Mouse (Mus musculus) stomach, embryonic 15.5 days (tissue): ENCODE results near the gene Dhodh. TPM values are rescaled to one million over a fixed set of nuclear protein-coding genes. Genes with fewer than 3 reads are reported as not detected.
A peak's percentile ranks its signal among the peaks of the same experiment; 100 is the strongest.

ENCODE experiments used
- ATAC-seq: fragments of 200-750 bp; cut with Nextera tagmentation; 2 replicates; pipeline ENCODE4 v1.8.0; 2017; ENCODE audit warnings: low read depth, moderate number of reproducible peaks, moderate TSS enrichment; ENCODE audit not compliant: insufficient read depth, low FRiP score
- H3K27ac ChIP-seq: fragments of 300-500 bp; sonication (generic); 2 replicates; pipeline ENCODE4 v1.5.1; 2015; ENCODE audit warnings: mild to moderate bottlenecking, inconsistent platforms
- H3K27me3 ChIP-seq: fragments of 300-500 bp; sonication (generic); replicated peaks from 2 replicates; pipeline ENCODE4 v1.6.1; 2015; ENCODE audit warnings: inconsistent platforms
- H3K36me3 ChIP-seq: fragments of 300-500 bp; sonication (generic); 2 replicates; pipeline ENCODE4 v1.6.1; 2015; ENCODE audit warnings: inconsistent platforms
- H3K4me1 ChIP-seq: fragments of 300-500 bp; sonication (generic); 2 replicates; pipeline ENCODE4 v1.6.1; 2015; ENCODE audit warnings: inconsistent platforms
- H3K4me2 ChIP-seq: fragments of 300-500 bp; sonication (generic); 2 replicates; pipeline ENCODE4 v1.6.1; 2015; ENCODE audit warnings: mild to moderate bottlenecking, inconsistent platforms
- H3K4me3 ChIP-seq: fragments of 300-500 bp; sonication (generic); replicated peaks from 2 replicates; pipeline ENCODE4 v1.5.1; 2015; ENCODE audit warnings: inconsistent platforms
- H3K9ac ChIP-seq: fragments of 300-500 bp; sonication (generic); 2 replicates; pipeline ENCODE4 v1.6.1; 2015; ENCODE audit warnings: inconsistent platforms
- H3K9me3 ChIP-seq: fragments of 300-500 bp; sonication (generic); 2 replicates; pipeline ENCODE4 v1.6.1; 2016; ENCODE audit warnings: inconsistent platforms
- WGBS: fragments of 180-500 bp; shearing (Covaris S2); methylation state at CpG from one replicate; pipeline ENCODE4 v1.1.7; 2015; 5-methylcytosine and 5-hydroxymethylcytosine counted together
- polyA plus RNA-seq: library from polyadenylated mRNA; unstranded; fragments of >200 nt; fragmentation: Nextera tagmentation; extraction: Ambion mirVana; gene quantifications from 2 replicates; pipeline ENCODE4 v1.2.1, GENCODE M21; 2015

The Dhodh gene
- polyA plus RNA-seq: 41.1 and 41.8 TPM in 2 replicates

DNA sequence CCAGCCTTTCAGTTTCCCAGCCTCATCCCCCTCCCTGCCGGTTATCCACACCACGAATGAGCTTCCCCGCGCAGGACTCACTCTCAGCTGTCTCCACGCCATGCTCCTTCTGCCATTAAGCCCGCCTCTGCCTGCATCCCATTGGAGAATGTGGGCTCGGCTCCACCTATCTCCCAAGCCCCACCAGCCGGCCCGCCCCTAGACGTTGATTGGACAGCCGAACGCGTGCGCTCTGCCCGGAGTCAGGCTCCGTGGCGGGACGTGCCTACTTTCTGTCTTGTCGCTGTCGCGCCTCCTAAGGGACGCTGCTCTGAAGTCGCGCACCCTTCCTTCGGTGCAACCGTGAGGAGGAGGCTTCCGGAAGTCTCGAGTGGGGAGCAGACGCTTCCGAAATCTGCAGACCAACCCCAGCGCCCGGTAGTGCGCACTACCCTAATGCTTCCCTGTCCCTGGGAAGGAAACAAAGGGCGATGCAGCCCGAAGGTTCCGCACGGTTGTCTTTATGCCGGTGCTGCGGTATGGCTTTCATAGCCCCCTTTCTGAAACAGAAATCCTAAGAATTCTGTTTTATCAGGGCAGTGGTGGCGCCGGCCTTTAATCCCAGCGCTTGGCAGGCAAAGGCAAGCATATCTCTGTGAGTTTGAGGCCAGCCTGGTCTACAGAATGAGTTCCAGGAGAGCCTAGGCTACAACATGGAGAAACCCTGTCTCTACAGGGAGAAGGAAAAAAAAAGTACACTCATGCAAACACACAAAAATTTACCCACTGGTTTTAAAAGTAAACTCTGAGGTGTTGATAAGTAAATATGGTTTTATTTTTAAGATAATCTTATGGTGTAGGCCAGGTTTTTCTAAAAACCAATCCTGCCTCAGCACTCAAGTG, at the start of gene Dhodh:
Dhodh (minus strand) TSS at position 403 of the 882 bp plus-strand sequence.
- WGBS: 0% methylated on average over 42 of the region's 42 CpGs
- Histone ChIP-seq H3K9me3 (no peaks in the 10 kb centered on the region), H3K4me2 (peak within 1 kb of the TSS; percentile 87), H3K4me1 (peaks cover 9% of the 10 kb centered on the region), H3K27me3 (no peaks in the 10 kb centered on the region), H3K36me3 (0 out of 2 replicates have a peak, but pooled peaks cover 3% of the 10 kb centered on the region), H3K9ac (peak within 1 kb of the TSS; percentile 19; the same call in 1 of the 2 replicates), H3K4me3 (peak within 1 kb of the TSS; percentile 71), H3K27ac (peak within 1 kb of the TSS; percentile 98)
- peak; percentile 99 for ATAC-seq

DNA sequence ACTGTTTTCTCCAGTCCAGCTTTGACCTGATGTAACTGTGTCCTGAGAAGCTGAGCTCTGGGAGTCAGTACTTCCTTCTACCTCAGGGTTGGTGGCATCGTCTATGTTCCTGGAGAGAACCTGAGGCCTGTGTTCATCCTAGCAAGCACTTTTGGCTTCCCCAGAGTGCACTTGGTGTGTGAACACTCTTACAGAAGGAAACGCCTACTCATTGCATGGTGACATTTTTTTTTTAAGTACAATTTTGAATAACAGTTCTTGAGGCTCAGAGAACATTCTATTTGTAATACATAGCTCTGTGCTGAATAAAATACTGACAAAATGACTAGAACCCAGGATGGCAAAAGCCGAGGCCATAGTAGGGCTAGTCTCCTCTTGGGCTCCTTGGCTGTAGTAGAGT, 48.4 kb upstream of the Dhodh start:
- 80% methylated on average over 3 of the region's 3 CpGs for WGBS
- Histone ChIP-seq H3K4me3 (no peak overlapping the region), H3K27ac (no peak overlapping the region), H3K36me3 (no peaks in the 10 kb centered on the region), H3K27me3 (no peaks in the 10 kb centered on the region), H3K9me3 (no peaks in the 10 kb centered on the region), H3K9ac (no peak overlapping the region), H3K4me1 (no peaks in the 10 kb centered on the region), H3K4me2 (no peak overlapping the region)
- no peak for ATAC-seq

DNA sequence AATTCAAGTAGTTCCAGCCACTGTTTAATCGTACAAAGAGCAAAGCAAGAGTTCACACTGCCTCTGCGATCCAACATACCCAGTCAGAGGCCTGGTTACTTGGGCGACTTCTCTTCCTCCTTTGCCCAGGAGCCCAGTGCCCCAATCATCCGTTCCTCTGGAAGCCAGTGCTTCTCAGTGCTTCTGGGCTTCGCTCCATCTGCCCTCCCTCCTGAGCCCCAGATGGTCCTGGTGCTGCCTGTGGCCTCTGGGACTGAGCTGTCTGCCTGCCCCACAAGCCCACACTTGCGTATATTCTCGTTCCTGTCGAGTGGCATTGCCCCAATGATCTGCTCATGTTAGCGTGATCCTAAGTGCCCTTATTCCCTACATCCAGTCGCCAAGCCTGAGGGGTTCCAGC, 42.3 kb upstream of the Dhodh start:
- Histone ChIP-seq H3K4me2 (no peak overlapping the region), H3K27ac (no peak overlapping the region), H3K4me1 (no peaks in the 10 kb centered on the region), H3K9ac (no peak overlapping the region), H3K9me3 (no peaks in the 10 kb centered on the region), H3K36me3 (no peaks in the 10 kb centered on the region), H3K27me3 (no peaks in the 10 kb centered on the region), H3K4me3 (no peak overlapping the region)
- no peak for ATAC-seq
- 76% methylated on average over 10 of the region's 10 CpGs for WGBS

DNA sequence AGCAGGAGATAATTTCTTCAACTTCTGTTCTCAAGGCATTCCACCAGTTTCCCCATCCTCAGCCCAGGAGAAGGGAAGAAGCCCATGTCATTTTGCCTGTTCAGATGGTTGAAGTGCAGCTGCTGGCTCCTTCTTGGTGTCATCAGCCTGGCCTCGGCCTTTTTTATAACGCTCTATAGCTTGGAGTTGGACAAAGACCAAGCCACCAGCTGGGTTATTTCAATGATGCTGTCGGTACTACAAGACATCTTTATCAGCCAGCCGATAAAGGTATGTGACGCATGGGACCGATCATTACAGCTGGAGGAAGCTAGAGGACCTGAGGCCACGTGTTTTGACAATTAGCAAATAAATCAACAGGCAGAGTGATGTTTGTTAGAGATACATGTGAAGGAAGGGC, 40.0 kb upstream of the Dhodh start:
- no peak overlapping the region for H3K4me3 ChIP-seq
- no peak overlapping the region for H3K4me2 ChIP-seq
- H3K9me3 ChIP-seq: no peaks in the 10 kb centered on the region
- 26% methylated on average over 7 of the region's 7 CpGs for whole genome bisulfite sequencing
- no peak overlapping the region for H3K9ac ChIP-seq
- H3K27ac ChIP-seq: no peak overlapping the region
- H3K36me3 ChIP-seq: no peaks in the 10 kb centered on the region
- no peaks in the 10 kb centered on the region for H3K27me3 ChIP-seq
- ATAC-seq: no peak
- H3K4me1 ChIP-seq: no peaks in the 10 kb centered on the region

DNA sequence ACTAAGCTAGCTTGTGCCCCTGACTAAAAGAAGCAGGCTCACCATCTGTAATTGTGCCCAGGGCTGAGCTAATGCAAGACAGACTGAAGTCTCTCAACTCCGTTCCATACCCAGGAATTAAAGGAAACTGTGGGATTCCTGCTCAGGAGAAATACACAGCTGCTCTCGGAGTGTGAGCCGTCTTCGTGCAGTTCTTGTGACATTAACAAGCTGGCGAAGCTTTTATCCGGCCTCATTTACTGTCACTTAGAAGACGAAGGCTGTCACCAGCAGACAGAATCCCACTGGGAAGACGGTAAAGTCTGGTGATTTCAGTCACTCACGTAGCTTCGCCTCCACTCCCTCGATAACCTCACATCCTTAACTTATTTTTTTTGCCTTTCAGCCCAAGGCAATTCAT, 38.9 kb upstream of the Dhodh start:
- no peak overlapping the region for H3K27ac ChIP-seq
- ATAC-seq: no peak
- 70% methylated on average over 11 of the region's 11 CpGs for WGBS

DNA sequence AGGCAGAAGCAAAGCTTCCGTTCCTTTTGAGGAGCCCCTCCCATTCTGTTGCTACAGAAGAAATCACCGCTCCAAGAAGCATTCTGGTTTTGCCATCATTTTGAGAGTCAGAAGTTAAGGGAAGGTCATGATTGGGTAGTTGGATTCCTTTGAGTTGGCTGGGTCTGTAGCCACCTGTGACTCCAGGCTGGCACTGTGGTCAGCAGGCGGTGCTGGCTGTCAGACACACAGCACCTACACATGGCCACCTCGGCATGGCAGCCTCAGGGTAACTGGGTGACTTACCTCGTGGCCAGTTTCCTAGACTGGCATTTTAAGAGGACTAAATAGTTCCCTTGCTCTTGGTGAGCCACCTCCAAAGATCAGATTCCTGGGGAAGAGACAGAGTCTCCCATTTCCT, 32.8 kb upstream of the Dhodh start:
- no peak for ATAC-seq
- Histone ChIP-seq H3K4me1 (no peaks in the 10 kb centered on the region), H3K27me3 (no peaks in the 10 kb centered on the region), H3K27ac (no peak overlapping the region), H3K36me3 (no peaks in the 10 kb centered on the region), H3K4me2 (no peak overlapping the region), H3K9ac (no peak overlapping the region), H3K9me3 (no peaks in the 10 kb centered on the region), H3K4me3 (no peak overlapping the region)
- 68% methylated on average over 5 of the region's 5 CpGs for WGBS

More for the DNA sequence above, 38.9 kb upstream of the Dhodh start:
- H3K4me2 ChIP-seq: no peak overlapping the region
- H3K9ac ChIP-seq: no peak overlapping the region
- H3K27me3 ChIP-seq: no peaks in the 10 kb centered on the region
- H3K4me3 ChIP-seq: no peak overlapping the region
- H3K4me1 ChIP-seq: no peaks in the 10 kb centered on the region
- no peaks in the 10 kb centered on the region for H3K36me3 ChIP-seq
- H3K9me3 ChIP-seq: no peaks in the 10 kb centered on the region

DNA sequence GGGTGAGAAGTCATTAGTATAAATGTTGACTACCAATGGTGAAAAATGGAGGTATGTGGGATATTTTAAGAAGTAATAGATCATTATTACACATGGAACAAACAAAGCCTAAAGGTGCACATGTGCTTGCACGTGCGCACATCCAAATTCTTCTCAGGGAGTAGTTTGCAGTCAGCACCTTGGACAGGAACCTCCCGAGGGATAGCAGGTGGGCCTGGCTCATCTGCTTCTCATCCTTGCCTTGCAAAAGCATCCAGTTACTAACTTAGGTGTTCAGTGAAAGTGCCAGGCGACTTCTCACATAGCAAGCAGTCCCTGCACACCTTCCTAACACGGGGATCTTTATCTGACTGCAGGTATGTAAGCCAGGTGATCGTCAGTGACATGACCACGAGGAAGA, 31.9 kb upstream of the Dhodh start:
- no peak overlapping the region for H3K4me2 ChIP-seq
- H3K9me3 ChIP-seq: no peaks in the 10 kb centered on the region
- WGBS: 55% methylated on average over 7 of the region's 7 CpGs
- H3K9ac ChIP-seq: no peak overlapping the region
- no peak for ATAC-seq
- H3K27ac ChIP-seq: no peak overlapping the region
- no peaks in the 10 kb centered on the region for H3K4me1 ChIP-seq
- no peaks in the 10 kb centered on the region for H3K36me3 ChIP-seq
- no peaks in the 10 kb centered on the region for H3K27me3 ChIP-seq
- no peak overlapping the region for H3K4me3 ChIP-seq

DNA sequence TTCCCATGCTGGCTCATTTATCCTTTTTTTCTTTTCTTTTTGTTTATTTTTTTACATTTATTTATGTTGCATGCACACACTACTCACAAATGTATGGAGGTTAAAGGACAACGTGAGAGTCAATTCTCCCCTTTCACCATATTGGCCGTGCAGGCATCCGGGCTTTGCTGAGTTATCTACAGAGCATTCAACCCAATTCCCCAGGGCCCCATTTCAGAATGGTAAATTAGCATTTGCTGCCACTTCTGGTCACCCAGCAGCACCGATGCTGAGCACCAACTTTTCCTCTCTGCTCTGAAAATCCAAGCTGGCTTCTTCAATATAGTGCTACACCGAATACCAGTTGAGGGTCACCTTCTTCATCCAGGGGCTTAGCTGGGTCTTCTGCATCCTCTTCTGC, 30.4 kb upstream of the Dhodh start:
- no peak for ATAC-seq
- Histone ChIP-seq H3K36me3 (no peaks in the 10 kb centered on the region), H3K4me1 (no peaks in the 10 kb centered on the region), H3K9me3 (no peaks in the 10 kb centered on the region), H3K9ac (no peak overlapping the region), H3K4me3 (no peak overlapping the region), H3K4me2 (no peak overlapping the region), H3K27ac (no peak overlapping the region), H3K27me3 (no peaks in the 10 kb centered on the region)
- WGBS: 82% methylated on average over 5 of the region's 5 CpGs

DNA sequence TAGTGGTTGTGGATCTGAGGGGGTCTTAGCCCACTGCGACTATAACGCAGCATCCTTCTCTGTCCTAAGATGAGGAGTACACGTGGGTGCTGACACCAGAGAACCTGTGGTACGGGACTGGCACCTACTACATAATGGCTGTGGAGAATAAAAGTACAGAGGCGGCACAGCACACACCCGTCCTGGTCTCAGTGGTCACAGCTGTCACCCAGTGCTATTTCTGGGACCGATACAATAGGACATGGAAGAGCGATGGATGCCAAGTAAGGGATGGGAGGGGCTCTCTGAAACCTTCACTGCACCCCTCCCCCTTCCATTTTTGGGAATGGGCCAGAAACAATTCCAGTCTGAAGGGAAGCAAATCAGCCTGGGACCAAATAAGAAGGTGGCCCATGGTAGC, 26.7 kb upstream of the Dhodh start:
- no peak overlapping the region for H3K4me2 ChIP-seq
- H3K36me3 ChIP-seq: no peaks in the 10 kb centered on the region
- ATAC-seq: no peak
- WGBS: 90% methylated on average over 8 of the region's 8 CpGs
- no peak overlapping the region for H3K4me3 ChIP-seq
- H3K9me3 ChIP-seq: no peaks in the 10 kb centered on the region
- H3K27me3 ChIP-seq: no peaks in the 10 kb centered on the region
- H3K4me1 ChIP-seq: no peaks in the 10 kb centered on the region
- no peak overlapping the region for H3K9ac ChIP-seq
- H3K27ac ChIP-seq: no peak overlapping the region

DNA sequence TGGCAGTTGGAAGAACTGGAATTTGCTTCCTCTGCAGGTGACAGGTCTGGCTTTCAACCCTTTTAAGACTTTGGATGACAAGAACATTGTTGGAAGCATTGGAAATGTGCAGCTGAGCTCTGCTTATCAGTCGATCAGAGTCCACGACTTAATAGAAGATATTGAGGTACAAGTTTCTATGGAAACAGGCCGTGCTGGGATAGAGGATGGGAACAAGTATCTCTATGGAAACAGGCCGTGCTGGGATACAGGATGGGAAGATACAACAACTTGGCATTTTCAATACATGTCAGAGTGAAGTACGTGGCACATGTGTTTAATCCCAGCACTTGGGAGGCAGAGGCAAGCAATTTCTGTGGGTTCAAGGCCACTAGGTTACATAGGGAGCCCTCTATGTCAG, 24.0 kb upstream of the Dhodh start:
- Histone ChIP-seq H3K27ac (no peak overlapping the region), H3K4me2 (no peak overlapping the region), H3K9ac (no peak overlapping the region), H3K36me3 (no peaks in the 10 kb centered on the region), H3K4me1 (no peaks in the 10 kb centered on the region), H3K27me3 (no peaks in the 10 kb centered on the region), H3K9me3 (no peaks in the 10 kb centered on the region), H3K4me3 (no peak overlapping the region)
- WGBS: 78% methylated on average over 5 of the region's 5 CpGs
- no peak for ATAC-seq

DNA sequence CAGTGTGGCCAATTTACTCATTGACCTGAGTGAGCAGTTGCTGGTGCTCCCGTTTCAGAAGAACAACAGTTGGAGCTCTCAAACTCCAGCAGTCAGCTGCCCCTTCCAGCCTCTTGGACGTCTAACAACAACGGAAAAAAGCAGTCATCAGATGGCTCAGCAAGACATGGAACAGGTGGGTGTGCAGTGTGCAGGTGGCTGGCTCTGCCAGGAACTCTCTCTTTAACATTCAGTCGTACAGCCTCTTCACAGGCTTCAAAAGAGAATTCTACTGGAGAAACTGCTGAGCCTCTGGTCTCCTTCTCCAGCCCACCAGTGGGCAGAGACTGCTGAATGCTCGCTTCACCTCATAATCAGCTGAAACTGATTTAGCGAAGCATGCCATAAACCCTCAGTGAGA, 20.2 kb upstream of the Dhodh start:
- H3K9ac ChIP-seq: no peak overlapping the region
- no peaks in the 10 kb centered on the region for H3K36me3 ChIP-seq
- H3K4me2 ChIP-seq: no peak overlapping the region
- no peak overlapping the region for H3K4me3 ChIP-seq
- H3K9me3 ChIP-seq: no peaks in the 10 kb centered on the region
- no peak overlapping the region for H3K27ac ChIP-seq
- no peaks in the 10 kb centered on the region for H3K27me3 ChIP-seq
- WGBS: 60% methylated on average over 6 of the region's 6 CpGs
- no peak for ATAC-seq
- H3K4me1 ChIP-seq: no peaks in the 10 kb centered on the region

DNA sequence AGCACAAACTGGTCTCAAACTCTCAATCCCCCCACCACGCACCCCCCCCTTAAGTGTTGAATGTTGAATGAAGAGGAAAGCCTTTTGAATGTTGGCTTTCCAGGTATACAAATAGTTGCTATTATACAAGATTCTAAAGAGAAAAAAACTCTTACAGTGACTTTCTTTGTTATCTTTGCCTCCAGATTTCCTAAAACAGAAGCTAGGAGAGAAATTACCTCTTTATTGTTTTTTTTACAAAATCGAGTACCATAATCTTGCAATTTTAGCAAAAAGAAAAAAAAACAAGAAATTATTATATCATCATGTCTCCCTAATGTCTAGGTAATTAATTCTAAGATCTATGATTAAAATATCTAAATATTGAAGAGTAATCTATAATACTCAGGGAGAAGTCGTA, 7.1 kb upstream of the Dhodh start:
- ATAC-seq: no peak
- Histone ChIP-seq H3K36me3 (no peaks in the 10 kb centered on the region), H3K4me2 (no peak overlapping the region), H3K4me1 (no peaks in the 10 kb centered on the region), H3K4me3 (no peak overlapping the region), H3K9ac (no peak overlapping the region), H3K27ac (no peak overlapping the region), H3K9me3 (no peaks in the 10 kb centered on the region), H3K27me3 (no peaks in the 10 kb centered on the region)
- 86% methylated on average over 3 of the region's 3 CpGs for WGBS
